Comparison of ENCODE assay signal across 9 mouse cellular contexts in genomic region chr3:144164665-144165385, GRCm38 (mm10). TPM values are rescaled to one million over a fixed set of nuclear protein-coding genes. Genes with fewer than 3 reads are reported as not detected.
DNase-seq lines count a peak whose midpoint lies in the region; ATAC-seq lines count a peak whose summit lies in the region.
"Had no signal": no experiment of that assay in that cellular context is flagged by ENCODE, and none has a peak within 500 bp of the region (broad histone marks: within the 10 kb centered on the region; RNA-seq: fewer than 3 reads in every experiment).

No protein-coding gene starts in this region.

- no peak overlapping the region for H3K9ac ChIP-seq in heart, embryonic 14.5 days (ENCODE audit: low read length)
- no peak overlapping the region for H3K9ac ChIP-seq in kidney, embryonic 14.5 days (ENCODE audit: low read depth, low read length)

- 47% methylated on average over 9 of the region's 9 CpGs for WGBS in heart, embryonic 14.5 days
- 45% methylated on average over 9 of the region's 9 CpGs for WGBS in kidney, embryonic 14.5 days

- H3K4me2 ChIP-seq in heart, embryonic 14.5 days (ENCODE audit: low read length), result 0 out of 2 replicates have a peak overlapping the region, but pooled peaks have one; percentile 37
- no peak overlapping the region for H3K4me2 ChIP-seq in kidney, embryonic 14.5 days (replicated peaks; ENCODE audit: low read depth, low read length)

- ATAC-seq in heart, embryonic 14.5 days (ENCODE audit: insufficient number of reproducible peaks, insufficient read depth, low FRiP score, low read depth), result no peak
- peak; percentile 40; the same call in 1 of the 2 replicates for ATAC-seq in kidney, embryonic 14.5 days (ENCODE audit: low FRiP score, low TSS enrichment)

- no peak overlapping the region for H3K4me3 ChIP-seq in heart, embryonic 14.5 days (ENCODE audit: control insufficient read depth in 1 of 2, insufficient read depth in 1 of 2, low read depth in 1 of 2, low read length in 2 of 2)
- H3K4me3 ChIP-seq in kidney, embryonic 14.5 days (ENCODE audit: low read length), result no peak overlapping the region

- no peaks in the 10 kb centered on the region for H3K27me3 ChIP-seq in heart, embryonic 14.5 days (ENCODE audit: control insufficient read depth, insufficient read depth, low read length)
- no peaks in the 10 kb centered on the region for H3K27me3 ChIP-seq in kidney, embryonic 14.5 days (ENCODE audit: control insufficient read depth, insufficient read depth, low read length)

- no peaks in the 10 kb centered on the region for H3K36me3 ChIP-seq in heart, embryonic 14.5 days (ENCODE audit: control insufficient read depth, insufficient read depth, low read length)
- no peaks in the 10 kb centered on the region for H3K36me3 ChIP-seq in kidney, embryonic 14.5 days (ENCODE audit: control insufficient read depth, insufficient read depth, low read length)

- no peaks in the 10 kb centered on the region for H3K9me3 ChIP-seq in heart, embryonic 14.5 days (ENCODE audit: control insufficient read depth, low read length)
- no peaks in the 10 kb centered on the region for H3K9me3 ChIP-seq in kidney, embryonic 14.5 days (ENCODE audit: control insufficient read depth, low read length)

- intact Hi-C loops in left cerebral cortex, postnatal 36 days (cut with DNase I), result no loop called here

- H3K4me1 ChIP-seq in heart, embryonic 14.5 days (ENCODE audit: control insufficient read depth in 2 of 2, insufficient read depth in 2 of 2, low read length in 2 of 2), result peaks cover 15 to 32% of the 10 kb centered on the region in 2 experiments
- peaks cover 6% of the 10 kb centered on the region; the same call in 1 of the 2 replicates for H3K4me1 ChIP-seq in kidney, embryonic 14.5 days (ENCODE audit: control insufficient read depth, insufficient read depth, low read length)

- peak overlapping the region; percentile 23 to 71; a peak in 2 of 4 replicates for H3K27ac ChIP-seq in heart, embryonic 14.5 days (replicated peaks in 1 of 2; ENCODE audit: control insufficient read depth in 1 of 2, insufficient read depth in 1 of 2, low read depth in 2 of 2, low read length in 2 of 2)
- H3K27ac ChIP-seq in kidney, embryonic 14.5 days (ENCODE audit: low read depth, low read length), result no peak overlapping the region; the same call in 1 of the 2 replicates

- DNase-seq in heart, adult 9 months (ENCODE audit: low spot score in 2 of 2), result no peak
- DNase-seq in embryo, embryonic 9.5 days (ENCODE audit: extremely low spot score), result peak; percentile 35
- peak; percentile 91 for DNase-seq in retina, postnatal 1 day
- DNase-seq in urinary bladder, adult 2 months (ENCODE audit: low spot score), result no peak
- DNase-seq in layer of hippocampus, adult 9-10 months (ENCODE audit: low spot score), result no peak
- DNase-seq in left cerebral cortex, postnatal 36 days (ENCODE audit: low spot score in 2 of 2), result no peak
- DNase-seq: midbrain, embryonic 14.5 days had no signal

RNA-seq across cellular contexts. Expression of gene Lmo4, which starts 40.2 kb away (rescaled TPM):
- 45.2 and 45.3 TPM in 2 replicates for polyA plus RNA-seq in heart, embryonic 14.5 days (2014; fragmentation: Nextera tagmentation; extraction: Ambion mirVana)
- 49.0 and 64.6 TPM in 2 replicates for polyA plus RNA-seq in kidney, embryonic 14.5 days (2014; fragmentation: Nextera tagmentation; extraction: Ambion mirVana)
- polyA plus RNA-seq in urinary bladder, adult 2 months (2012; rRNA removed), result 175 and 179 TPM in 2 replicates
- 100 to 1,000 TPM; 301 to 330 TPM for total RNA-seq in left cerebral cortex, postnatal 36 days (2021)

Comparison
In these comparisons a context has a peak if more than half of its experiments do, and no peak if none do; other contexts are left out.
1. DNase-seq: peak in embryo, embryonic 9.5 days (single experiment) and retina, postnatal 1 day (single experiment); none in heart, adult 9 months (0 of 2), urinary bladder, adult 2 months (single experiment), layer of hippocampus, adult 9-10 months (single experiment) and left cerebral cortex, postnatal 36 days (0 of 2).